Mouse (Mus musculus) heart, embryonic 13.5 days (tissue): Measurements from ENCODE around the gene Slc15a5. TPM values are rescaled to one million over a fixed set of nuclear protein-coding genes. Genes with fewer than 3 reads are reported as not detected.

Experiments
- polyA plus RNA-seq: library from polyadenylated mRNA; unstranded; fragments of >200 nt; fragmentation: Nextera tagmentation; extraction: Ambion mirVana; gene quantifications from 2 replicates; pipeline ENCODE4 v1.2.1, GENCODE M21; 2015

Gene Slc15a5
- polyA plus RNA-seq, 1 experiment from 2014 or later: not detected

Other genes with a start within 250 kb of the Slc15a5 start
- gene Mgst1, start 60.4 kb upstream of the Slc15a5 start, polyA plus RNA-seq: 103 and 121 TPM in 2 replicates